Mouse (Mus musculus) cerebral cortex, adult 2 months (tissue): ENCODE data around the gene 4930435E12Rik.

Experiments
- WGBS: fragments of 180-500 bp; shearing (Covaris S2); methylation state at CpG from one replicate; pipeline ENCODE4 v1.1.7; 2018; 5-methylcytosine and 5-hydroxymethylcytosine counted together

Gene 4930435E12Rik

GRCm38 (mm10) chr16:38769529-38769928, 59.0 kb downstream of the 4930435E12Rik start:
- WGBS: 82% methylated on average over 9 of the region's 9 CpGs

DNA sequence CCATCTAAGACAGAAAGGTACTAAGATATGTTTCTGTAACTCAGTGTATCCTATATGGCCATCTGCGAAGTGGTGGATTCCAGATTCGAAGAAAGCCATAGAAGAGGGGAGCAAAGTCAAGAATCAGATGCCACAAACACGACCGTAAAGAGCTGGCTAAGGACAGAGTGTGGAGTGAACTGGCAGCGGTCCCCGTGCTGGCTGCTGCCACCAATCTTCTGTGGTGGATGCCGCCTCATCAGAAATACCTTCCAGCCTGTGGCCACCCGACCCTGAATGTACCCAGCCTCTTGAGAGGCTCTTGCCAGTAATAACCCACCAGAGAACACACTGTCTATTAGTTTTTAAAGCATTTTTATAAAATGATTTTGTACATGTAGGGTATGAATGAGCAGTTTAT, 60.2 kb downstream of the 4930435E12Rik start:
- 85% methylated on average over 8 of the region's 8 CpGs for whole genome bisulfite sequencing

DNA sequence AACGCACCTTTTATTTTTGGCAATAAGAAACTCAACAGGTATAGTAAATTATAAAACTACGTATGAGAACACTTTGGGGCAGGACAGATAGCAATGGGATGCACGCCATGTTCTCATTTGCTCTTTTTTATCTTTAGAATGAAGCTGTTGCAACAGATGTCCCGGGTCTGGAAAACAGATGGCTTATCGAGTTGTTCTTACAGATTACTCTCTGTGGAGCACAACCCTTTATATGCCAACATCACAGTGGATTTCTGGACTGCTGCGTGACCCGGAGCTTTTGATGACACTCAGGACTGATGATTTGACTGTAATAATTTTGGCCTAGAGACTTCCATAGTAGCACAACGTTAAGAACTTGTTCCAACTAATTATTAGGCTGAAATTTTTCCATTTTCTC, 60.8 kb downstream of the 4930435E12Rik start:
- 59% methylated on average over 8 of the region's 8 CpGs for WGBS

DNA sequence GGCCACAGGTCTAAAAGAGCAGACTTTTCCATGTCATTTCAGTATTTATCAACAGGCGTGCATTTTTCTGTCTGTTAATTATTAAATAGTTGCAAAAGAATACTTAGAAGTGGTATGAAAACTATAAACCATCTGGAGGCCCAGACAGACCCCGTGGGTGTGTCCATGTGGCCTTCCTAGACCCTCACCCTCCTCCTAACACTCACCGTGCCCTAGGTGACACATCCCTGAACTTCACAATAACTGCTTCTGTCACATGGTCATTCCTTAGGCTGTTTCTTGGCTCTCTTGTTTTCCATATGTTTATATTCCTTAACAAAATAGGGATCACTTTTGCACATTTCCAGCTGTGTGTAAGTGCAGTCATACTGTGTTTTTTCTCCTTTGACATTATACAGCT, 61.9 kb downstream of the 4930435E12Rik start:
- WGBS: 80% methylated on average over 3 of the region's 3 CpGs

DNA sequence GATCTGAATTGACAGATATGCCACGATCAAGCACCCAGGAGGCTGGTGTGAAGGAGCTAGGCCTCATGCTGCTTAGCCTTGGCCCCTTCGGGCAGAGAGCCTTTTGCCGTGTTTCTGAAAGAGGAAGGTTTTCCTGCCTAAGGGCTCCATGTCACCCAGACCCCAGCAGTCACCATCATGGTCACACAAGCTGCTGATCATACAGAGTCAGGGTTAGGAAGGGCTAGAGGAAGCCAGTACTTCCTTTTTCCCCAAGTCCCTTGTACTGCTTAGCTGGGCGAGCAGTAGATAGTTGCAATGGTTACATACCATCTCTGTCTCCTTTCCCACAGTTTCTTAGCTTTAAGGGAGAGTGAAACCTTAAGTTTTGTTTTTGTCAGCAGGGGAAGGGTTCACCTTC, 65.0 kb downstream of the 4930435E12Rik start:
- 82% methylated on average over 4 of the region's 4 CpGs for WGBS

GRCm38 (mm10) chr16:38762401-38762800, 66.1 kb downstream of the 4930435E12Rik start:
- WGBS: 89% methylated on average over 8 of the region's 8 CpGs
